ENCODE assay signal across 10 mouse cellular contexts in genomic region chr3:105872034-105872433, GRCm38 (mm10). TPM values are rescaled to one million over a fixed set of nuclear protein-coding genes. Genes with fewer than 3 reads are reported as not detected.
DNase-seq lines count a peak whose midpoint lies in the region; ATAC-seq and TF ChIP-seq lines count a peak whose summit lies in the region.
"Had no signal": no experiment of that assay in that cellular context is flagged by ENCODE, and none has a peak within 500 bp of the region (broad histone marks: within the 10 kb centered on the region; RNA-seq: fewer than 3 reads in every experiment).

No protein-coding gene starts in this region.

- H3K4me2 ChIP-seq in hindbrain, embryonic 13.5 days = no peak overlapping the region
- H3K4me2 ChIP-seq in hindbrain, embryonic 14.5 days (replicated peaks) = no peak overlapping the region
- H3K4me2 ChIP-seq: liver, embryonic 15.5 days had no signal

- DNase-seq in hindbrain, embryonic 14.5 days (ENCODE audit: low spot score) = no peak
- DNase-seq in 3T3-L1 (ENCODE audit: low read depth, low spot score) = peak; percentile 29
- peak; percentile 68 for DNase-seq in brain, embryonic 14.5 days (ENCODE audit: low read depth)
- peak; percentile 52 for DNase-seq in kidney, adult 9 months
- no peak for DNase-seq in thymus, postnatal 10 days (ENCODE audit: low spot score in 2 of 2)
- no peak for DNase-seq in right cerebral cortex, postnatal 25 days
- no peak for DNase-seq in gastrocnemius, postnatal 4 days (ENCODE audit: low spot score in 2 of 2)

- 53% methylated on average over 6 of the region's 6 CpGs for WGBS in hindbrain, embryonic 13.5 days
- 58% methylated on average over 6 of the region's 6 CpGs for WGBS in hindbrain, embryonic 14.5 days

- H3K9me3 ChIP-seq in hindbrain, embryonic 13.5 days = no peaks in the 10 kb centered on the region
- H3K9me3 ChIP-seq in hindbrain, embryonic 14.5 days (ENCODE audit: control insufficient read depth, low read length) = no peaks in the 10 kb centered on the region
- H3K9me3 ChIP-seq: G1E; liver, embryonic 15.5 days had no signal

- H3K4me1 ChIP-seq in hindbrain, embryonic 13.5 days (replicated peaks) = 0 out of 2 replicates have a peak, but pooled peaks cover 4% of the 10 kb centered on the region
- no peaks in the 10 kb centered on the region; the same call in 1 of the 2 replicates for H3K4me1 ChIP-seq in hindbrain, embryonic 14.5 days (replicated peaks; ENCODE audit: control insufficient read depth, insufficient read depth, low read length)

- no peak for TF ChIP-seq POLR2A in brain, embryonic 14.5 days (IDR thresholded peaks at IDR 0.05; ENCODE audit: borderline replicate concordance, extremely low read depth, insufficient read depth, insufficient read length, poor library complexity, severe bottlenecking)

- no peak overlapping the region for H3K9ac ChIP-seq in hindbrain, embryonic 13.5 days
- H3K9ac ChIP-seq in hindbrain, embryonic 14.5 days = no peak overlapping the region
- H3K9ac ChIP-seq: liver, embryonic 15.5 days had no signal

- no peak for TF ChIP-seq CTCF in brain, embryonic 14.5 days (IDR thresholded peaks at IDR 0.05; ENCODE audit: borderline replicate concordance, extremely low read depth, insufficient read depth, insufficient read length)

- peak overlapping the region; percentile 18; the same call in 1 of the 2 replicates for H3K27ac ChIP-seq in hindbrain, embryonic 13.5 days
- H3K27ac ChIP-seq in hindbrain, embryonic 14.5 days = no peak overlapping the region
- H3K27ac ChIP-seq: liver, embryonic 15.5 days had no signal

- H3K36me3 ChIP-seq in hindbrain, embryonic 13.5 days = no peaks in the 10 kb centered on the region
- no peaks in the 10 kb centered on the region for H3K36me3 ChIP-seq in hindbrain, embryonic 14.5 days (replicated peaks; ENCODE audit: control insufficient read depth, insufficient read depth)
- H3K36me3 ChIP-seq: G1E; liver, embryonic 15.5 days had no signal

- H3K4me3 ChIP-seq in hindbrain, embryonic 13.5 days = no peak overlapping the region
- H3K4me3 ChIP-seq in hindbrain, embryonic 14.5 days (replicated peaks; ENCODE audit: low read length) = no peak overlapping the region
- H3K4me3 ChIP-seq: liver, embryonic 15.5 days had no signal

- no peak for ATAC-seq in hindbrain, embryonic 13.5 days (ENCODE audit: low FRiP score)
- no peak for ATAC-seq in hindbrain, embryonic 14.5 days (ENCODE audit: low FRiP score)

- no peaks in the 10 kb centered on the region for H3K27me3 ChIP-seq in hindbrain, embryonic 13.5 days
- H3K27me3 ChIP-seq in hindbrain, embryonic 14.5 days (ENCODE audit: control insufficient read depth, insufficient read depth, low read length) = no peaks in the 10 kb centered on the region

RNA-seq across cellular contexts. Expression of gene Tmigd3, which starts 1.3 kb away (rescaled TPM):
- polyA plus RNA-seq in hindbrain, embryonic 13.5 days (2015; fragmentation: Nextera tagmentation; extraction: Ambion mirVana) = not detected in 2 replicates
- not detected in 2 replicates for polyA plus RNA-seq in hindbrain, embryonic 14.5 days (2014; fragmentation: Nextera tagmentation; extraction: Ambion mirVana)
- polyA plus RNA-seq in brain, embryonic 14.5 days (2012; rRNA removed) = 0.11 TPM in 2 replicates
- total RNA-seq in gastrocnemius, postnatal 4 days (2021) = not detected

RNA-seq across cellular contexts. Expression of gene Adora3, which starts 1.4 kb away (rescaled TPM):
- polyA plus RNA-seq in hindbrain, embryonic 13.5 days (2015; fragmentation: Nextera tagmentation; extraction: Ambion mirVana) = 0.26 and 0.30 TPM in 2 replicates
- polyA plus RNA-seq in hindbrain, embryonic 14.5 days (2014; fragmentation: Nextera tagmentation; extraction: Ambion mirVana) = 0.27 TPM in 1 of 2 replicates, not detected in the other
- 0.16 and 0.25 TPM in 2 replicates for polyA plus RNA-seq in brain, embryonic 14.5 days (2012; rRNA removed)
- 1 to 10 TPM in 1 of 2 experiments, under 1 TPM in 1; 0.64 to 1.1 TPM for total RNA-seq in gastrocnemius, postnatal 4 days (2021)
- polyA plus RNA-seq: G1E had no signal

Comparison
In these comparisons a context has a peak if more than half of its experiments do, and no peak if none do; other contexts are left out.
1. DNase-seq: peak in 3T3-L1 (single experiment), brain, embryonic 14.5 days (single experiment) and kidney, adult 9 months (single experiment); none in hindbrain, embryonic 14.5 days (single experiment), thymus, postnatal 10 days (0 of 2), right cerebral cortex, postnatal 25 days (single experiment) and gastrocnemius, postnatal 4 days (0 of 2).